Mouse (Mus musculus) thymus, postnatal 4 days (tissue): ENCODE results near the gene Crybb1.

Source experiments
- DNase-seq: peaks from one replicate; pipeline ENCODE4 v3.0.0; 2021

The Crybb1 gene

DNA sequence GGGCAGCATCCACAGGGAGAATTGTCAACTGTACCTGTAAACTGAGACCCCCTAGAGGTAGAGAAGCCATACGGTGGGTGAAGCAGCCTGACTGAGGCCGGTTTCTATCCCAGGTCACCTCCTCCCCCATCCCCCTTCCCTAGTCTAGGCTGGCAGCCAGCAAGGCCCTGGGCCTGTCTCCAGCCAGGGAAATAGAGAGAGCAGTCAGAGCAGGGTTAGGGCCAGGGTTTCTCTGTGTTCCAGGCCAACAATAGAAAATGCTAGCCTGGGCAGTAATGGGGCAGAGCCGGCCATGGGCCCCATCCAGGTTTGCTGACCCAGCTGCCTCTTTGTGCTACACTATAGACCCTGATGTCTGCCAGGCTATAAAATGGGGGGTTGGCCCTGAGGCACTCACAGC is at the start of gene Crybb1:
Gene Crybb1 (plus strand): TSS at position 390 of the 400 bp plus-strand sequence.
- DNase-seq = no peak

DNA sequence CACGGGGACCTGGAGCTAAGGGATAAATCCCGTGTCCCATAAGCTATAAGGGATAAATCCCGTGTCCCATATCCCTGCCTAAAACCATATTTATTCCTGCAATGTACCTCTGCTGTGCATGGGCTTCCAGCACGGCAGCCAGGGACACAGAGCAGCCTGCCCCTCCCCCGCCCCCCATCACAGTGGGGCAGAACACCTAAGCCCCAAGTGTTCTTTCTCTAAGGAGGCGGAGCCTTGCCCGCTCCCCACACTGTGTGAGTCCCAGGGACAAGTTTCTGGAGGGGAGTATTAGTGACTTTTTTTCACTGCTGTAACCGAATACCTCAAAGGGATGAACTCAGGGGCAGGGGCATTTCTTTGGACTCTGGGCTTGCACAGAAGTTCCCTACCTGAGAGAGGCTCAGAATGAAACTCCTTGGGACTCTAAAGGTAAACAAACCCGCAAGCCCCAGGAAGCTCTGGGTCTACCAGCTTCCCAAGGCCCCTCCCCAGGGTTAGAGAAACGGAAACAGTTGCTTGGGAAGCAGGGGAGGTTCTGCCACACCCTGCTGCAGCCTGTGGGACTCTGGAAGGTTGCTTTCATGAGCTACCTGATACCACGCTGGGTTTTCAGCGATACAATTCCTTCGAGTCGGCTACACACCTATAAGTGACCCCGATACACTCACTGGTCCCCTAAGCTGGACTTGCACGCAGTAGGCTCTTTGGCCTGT is 48.9 kb upstream of the Crybb1 start:
- no peak for DNase-seq

DNA sequence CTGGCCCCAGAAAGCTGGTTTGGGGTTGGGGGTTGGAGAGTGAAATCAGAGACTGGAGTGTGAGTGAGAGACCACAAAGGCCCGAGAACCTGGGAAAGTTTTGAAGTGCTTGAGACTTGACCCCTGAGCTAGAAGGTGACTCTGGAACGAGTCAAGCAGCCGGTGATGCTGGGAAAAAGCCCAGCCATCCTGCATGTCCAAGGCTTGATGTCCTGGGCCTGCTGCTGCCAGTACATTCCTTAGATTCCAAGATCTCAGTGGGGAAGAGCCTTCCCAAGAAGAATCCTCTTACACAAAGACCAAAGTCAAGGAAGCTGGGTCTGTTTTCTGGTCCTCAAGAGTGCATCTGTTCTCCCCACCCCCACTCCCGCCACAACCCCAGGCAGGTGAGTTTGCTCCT is 47.3 kb upstream of the Crybb1 start:
- no peak for DNase-seq

DNA sequence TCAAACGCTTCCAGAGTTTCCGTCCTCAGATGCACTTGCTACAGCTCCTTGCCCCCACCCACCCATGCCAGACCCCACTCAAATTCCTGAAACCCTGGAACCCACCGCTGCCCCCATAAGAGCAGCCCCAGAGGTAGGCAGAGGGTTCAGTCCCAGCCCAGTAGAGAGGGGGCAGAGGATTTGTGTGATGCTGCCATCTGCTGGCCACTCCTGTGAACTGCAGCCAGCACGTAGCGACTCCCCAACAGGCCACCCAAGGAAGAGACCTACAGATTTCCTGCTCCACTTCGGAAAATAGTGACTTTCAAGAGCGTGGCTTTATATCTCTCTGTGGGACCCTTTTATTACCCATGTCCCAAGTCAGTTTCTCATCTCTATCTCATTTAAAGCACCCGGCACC is 45.5 kb upstream of the Crybb1 start:
- peak; percentile 78 for DNase-seq

DNA sequence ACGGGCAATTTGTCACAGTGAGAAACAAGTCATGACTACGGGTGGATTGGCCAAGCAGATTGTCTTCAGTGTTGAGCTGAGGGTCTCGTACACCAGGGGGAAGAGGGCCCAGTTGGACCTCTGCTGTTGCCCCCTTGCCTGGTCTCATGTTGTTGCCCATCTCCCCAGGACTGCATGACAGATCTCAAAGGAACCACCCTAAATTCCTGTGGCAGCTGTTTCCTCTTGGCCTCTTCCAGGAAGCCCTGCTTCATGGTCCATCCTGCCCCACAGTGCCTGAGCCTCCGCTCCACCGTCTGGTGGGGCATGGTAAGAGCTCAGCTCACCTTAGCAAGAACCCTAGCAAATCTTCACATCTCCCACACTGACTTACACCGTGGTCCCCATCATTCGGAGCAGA is 43.7 kb upstream of the Crybb1 start:
- DNase-seq = no peak

DNA sequence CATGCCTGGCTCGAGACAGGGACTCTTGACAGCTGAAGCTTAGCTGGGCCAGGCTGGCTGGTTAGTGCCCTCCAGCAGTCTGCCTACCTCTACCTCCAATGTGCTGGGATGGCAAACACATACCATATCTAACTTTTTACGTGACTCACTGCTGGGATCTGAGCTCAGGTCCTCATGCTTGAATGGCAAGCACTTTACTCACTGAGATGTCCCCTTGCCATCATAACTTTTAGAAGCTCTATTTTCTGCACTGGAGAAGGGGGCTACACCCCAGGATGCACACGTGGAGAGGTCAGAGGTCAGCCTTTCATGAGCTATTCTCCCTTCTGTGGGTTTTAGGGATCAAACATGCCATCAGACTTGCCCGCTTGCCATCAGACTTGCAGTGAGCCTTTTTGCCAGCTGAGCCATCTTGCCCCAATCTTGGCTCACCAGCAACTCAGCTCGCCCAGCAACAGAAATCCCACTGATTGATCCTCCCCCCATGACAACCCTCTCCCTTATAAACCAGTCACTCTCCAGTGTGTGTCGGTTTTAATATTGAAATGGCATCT is 42.8 kb upstream of the Crybb1 start:
- no peak for DNase-seq

DNA sequence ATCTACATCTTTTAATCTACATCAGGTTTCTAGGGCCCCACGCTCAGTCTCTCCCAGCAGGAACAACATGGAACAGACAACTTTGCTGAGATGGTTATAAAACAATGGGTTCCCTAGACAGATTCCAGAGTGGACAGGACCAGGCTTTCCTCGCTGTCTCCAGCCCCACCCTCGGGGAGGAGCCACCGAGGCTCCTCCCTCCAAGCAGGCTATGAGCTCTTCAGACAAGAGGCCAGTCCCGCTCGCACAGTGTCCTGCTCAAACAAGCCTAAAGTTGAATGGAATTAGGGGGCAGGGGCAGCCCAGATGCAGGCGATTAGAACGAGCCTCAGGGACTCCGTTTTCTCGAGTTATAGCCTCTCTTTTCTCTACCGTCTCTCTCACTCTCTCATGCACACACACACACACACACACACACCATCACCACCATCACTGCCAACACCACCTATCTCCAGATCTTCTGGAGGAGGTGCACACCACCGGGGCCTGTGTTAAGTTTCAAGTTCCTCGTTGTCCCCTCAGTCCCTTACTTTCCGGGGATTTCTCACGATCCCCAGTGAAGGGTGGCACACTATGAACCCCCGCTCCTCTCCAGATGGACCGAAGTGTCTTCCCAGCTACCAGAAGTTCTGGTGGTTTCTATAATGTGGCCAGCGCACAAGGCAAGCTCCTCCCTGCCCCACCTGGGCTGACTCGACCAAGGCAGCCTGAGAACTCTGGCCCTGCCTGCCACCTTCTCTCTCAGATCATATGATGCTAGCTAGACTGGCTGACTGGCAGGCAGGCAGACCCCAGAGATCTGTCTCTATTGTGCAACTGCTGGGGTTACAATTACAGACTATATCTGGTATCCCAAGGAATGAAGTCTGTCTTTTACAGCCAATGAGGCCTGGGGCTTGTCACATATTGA is 42.0 kb upstream of the Crybb1 start:
- no peak for DNase-seq

DNA sequence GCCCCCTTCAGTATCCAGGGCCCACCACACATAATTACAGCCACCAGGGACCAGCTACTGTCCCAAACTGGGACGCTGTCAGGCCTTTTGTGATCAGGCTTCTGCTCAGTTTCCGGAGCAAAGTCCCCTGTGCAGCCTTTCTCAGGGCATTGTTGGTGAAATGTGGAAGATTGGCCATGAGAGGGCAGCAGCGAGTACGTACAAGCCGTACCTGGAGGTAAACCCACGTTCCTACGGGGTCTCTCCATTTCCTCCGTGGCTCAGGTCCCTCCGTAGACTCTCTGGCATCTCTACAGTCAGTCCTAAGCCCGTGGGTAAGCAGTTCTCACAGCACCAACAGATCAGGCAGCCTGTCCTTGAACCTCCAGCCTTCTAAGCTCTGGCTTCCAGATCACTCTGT is 41.2 kb upstream of the Crybb1 start:
- peak; percentile 91 for DNase-seq

DNA sequence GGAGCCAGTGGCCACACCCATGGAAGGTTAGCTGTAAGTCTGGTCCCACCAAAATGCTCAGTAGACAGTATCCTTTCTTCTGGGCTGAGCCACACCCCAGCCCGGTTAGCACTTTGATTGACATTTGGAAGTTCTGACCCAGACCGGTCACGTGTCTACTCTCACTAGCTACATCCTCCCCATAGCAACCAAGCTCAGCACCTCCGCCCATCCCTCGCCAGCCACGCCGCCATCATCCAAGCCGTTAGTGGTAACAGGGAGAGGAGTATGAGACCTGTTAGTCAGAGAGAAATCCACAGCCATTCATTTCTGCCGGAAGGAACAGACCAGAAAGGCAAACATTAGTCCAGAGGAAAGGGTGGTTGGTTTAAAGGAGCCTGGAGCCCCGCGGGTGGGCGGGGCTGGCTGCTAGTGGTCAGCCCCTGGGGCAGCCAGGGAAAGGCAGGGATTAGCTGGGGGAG is 40.3 kb upstream of the Crybb1 start:
- no peak for DNase-seq

DNA sequence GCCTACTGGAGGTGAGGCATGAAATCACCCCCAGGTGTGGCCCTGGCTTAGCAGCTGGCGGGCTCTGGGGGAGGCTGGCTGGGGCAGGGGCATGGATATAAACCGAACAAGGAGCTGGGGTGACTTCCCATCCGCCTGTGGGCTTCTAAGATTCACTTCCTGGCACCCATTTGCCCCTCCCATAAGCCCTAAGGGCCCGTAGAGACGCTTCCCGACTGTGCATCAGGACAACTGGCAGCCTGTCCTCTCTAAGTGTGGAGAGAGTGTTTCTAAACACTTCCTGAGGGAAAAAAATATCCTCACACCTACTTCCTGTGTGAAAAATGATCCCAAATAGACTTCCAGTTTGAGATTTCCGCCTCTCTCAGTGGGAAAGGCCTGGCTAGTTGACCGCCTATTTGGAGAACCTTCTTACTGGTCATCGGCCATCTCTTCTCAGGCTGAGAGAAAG is 39.8 kb upstream of the Crybb1 start:
- no peak for DNase-seq

DNA sequence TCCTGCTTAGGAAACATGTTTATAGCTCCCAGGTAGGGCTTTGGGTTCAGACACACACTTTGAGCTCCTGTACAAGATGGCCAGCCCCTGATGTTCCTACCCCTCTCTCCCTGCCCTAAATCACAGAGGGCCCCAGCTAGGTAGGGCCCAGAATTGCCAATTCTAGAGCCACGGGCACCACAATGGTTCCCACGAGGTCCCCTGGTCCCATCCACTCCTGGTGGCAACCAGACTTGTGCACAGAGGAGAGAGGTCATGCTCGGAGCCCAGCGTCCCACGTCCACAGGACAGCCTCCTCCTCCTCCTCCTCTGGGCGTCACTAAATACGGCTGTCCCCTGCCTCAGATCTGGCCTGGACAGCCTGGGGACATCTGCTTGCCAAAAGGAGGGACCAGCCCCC is 39.3 kb upstream of the Crybb1 start:
- no peak for DNase-seq

DNA sequence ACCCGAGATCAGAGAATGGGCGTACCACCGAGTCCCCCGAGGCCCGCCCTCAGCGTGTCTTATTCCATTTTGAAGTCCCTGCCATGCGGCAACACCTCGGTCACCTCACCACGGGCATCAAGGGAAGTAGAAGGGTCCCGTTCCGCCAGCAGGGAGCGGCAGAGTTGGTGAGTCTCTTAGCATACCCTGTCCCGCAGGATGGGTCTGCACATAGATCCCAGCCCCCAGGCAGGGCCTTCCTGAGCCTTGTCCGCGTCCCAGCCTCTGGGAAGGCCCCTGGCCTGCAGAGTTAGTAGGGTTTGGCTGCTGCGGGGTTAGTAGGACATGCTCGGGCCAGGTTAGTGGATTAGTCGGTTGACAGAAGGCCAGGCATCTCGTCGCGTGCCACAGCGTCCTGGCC is 38.6 kb upstream of the Crybb1 start:
- DNase-seq = no peak

DNA sequence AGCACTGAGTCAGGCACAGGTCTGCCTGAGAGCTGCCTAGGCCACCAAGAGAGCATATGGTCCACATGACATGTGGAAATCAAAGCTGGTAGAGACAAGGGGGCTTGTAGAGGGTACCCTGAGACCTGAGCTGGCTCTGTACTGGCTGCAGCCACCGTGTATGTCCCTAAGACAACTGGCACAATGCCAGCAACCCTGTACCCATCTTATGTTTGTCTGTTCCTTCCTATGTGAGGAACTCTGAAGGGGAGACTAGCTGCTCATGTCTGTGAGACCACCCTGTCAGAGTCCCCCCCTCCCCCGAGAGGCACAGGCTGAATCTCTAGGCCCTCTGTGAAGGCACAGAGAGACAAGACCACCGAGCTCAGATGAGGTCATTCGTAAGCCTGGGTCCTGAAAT is 36.9 kb upstream of the Crybb1 start:
- no peak for DNase-seq

DNA sequence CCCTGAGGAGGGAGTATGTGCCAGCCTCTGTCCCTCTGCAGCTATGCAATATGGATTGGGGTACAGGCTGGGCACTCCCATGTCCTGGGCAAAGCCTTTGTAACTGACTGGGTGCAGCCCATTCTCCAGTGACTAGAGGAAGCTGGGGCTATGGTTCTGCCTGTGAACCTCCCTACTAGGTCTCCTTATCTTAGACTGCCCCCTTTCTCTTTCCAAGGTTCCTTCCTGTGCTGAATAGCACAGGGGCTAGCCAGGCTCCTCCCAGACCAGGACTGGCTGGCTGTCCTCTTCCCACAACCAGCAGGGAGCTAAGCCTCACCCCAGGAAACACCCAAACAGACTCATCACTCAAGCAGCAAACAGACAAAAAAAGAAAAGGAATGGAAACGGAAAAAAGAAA is 36.2 kb upstream of the Crybb1 start:
- DNase-seq = no peak

DNA sequence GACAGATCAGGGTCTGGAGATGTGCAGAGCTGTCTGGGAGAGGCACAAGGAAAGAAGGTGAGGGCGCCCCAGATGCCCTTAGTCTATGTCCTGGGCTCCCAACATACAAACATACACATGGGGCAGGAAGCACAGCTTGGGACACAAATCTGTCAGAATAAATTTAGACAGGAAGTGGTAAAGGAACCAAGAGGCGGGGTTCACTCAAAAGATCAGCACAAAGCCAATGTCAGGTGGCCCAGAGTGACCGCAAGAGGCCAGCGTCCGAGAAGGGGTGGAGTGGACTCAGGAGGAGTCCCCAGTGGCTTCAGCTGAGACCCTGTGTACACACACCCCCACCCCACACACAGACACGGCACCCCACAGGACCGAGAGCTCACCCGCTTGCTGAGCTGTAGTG is 35.4 kb upstream of the Crybb1 start:
- no peak for DNase-seq

DNA sequence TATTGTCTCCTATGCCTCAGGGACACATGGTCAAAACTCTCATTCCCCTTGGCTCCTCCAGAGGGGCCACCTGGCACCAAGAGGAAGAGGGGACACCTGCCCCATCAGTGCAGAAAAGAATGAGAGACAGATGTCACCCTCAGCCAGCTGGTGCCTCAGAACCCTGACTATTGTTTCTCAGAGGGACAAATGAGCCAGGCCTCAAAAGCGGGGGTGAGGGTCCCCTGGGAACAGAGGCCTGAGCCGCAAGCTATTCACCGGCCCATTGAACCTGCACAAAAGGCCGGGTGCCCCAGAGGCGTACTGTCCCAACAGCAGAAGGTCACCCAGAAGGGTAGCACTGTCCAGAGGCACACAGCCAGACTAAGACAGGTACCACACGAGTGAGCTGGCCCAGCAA is 30.0 kb upstream of the Crybb1 start:
- no peak for DNase-seq

DNA sequence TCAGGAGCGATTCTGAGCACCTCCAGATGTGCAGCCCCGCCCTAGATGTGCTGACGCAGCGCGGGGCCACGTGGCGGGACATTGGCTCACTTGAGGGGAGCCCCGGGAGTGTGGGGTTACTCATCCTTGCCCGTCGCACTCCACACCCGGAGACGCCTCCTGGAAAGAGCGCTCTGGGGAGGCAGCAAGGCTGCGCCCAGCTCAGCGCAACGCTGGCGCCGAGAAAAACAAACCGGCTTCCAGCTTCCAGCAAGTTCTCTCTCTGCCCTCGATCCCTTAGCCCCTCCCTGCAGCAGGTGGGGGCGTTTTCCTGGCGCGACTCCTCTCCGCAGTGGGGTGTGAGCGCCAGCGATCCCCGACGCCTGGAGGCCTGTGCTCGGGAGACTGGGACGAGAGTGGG is 28.3 kb upstream of the Crybb1 start:
- no peak for DNase-seq

DNA sequence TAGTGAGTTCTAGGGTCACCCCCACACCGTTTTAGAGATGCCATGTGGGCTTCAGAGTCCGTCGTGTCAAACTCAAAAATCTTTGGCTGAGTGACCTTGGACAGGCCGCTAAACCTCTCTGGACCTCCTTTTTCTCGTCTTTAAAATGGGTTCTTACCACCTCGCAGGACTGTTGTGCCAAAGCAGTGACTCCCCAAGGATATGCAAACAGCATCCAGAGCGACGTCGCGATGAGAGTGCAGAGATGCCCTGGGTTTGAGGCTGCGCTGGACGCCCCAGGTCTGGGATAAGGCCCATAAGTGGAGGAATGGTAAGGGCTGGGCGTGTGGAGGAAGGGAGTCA is 27.7 kb upstream of the Crybb1 start:
- no peak for DNase-seq

DNA sequence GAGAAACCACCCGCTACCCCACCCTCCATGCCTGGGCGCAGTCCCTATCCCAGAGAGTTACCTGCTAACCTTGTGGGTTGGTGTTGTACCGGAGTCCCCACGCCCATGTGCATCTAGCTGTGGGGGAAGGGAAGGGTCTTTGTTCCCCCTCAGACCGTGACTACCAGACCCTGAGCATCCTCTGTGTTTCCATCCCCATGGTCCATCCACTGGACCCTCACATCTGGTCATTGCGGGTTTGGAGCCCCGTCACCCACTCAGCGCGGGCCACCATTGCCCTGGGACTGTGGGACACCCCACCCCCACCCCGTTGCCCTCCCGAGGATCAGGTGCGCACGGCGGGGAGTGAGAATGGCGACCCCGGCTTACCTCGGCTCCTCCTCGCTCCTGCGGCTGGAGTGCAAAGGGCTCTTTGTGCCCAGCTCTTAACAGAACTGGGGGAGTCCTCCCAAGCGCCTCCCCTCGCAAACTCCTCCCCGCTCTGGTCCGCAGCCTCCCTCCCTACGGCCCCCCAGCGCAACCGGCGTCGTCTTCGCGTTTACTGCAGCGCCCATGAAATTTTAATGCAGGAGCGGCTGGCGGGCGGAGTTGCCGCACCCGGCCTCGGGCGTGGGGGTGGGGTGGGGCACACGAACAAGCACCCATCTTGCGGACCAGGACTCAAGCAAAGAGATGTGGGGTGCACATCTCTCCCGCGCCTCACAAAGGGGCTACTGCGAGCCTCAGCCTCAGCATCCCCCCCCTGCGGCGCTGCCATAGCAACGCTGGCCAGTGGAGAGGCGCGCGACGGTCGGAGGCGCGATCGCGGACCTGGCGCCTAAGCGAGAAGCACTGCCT is 27.2 kb upstream of the Crybb1 start:
- no peak for DNase-seq

DNA sequence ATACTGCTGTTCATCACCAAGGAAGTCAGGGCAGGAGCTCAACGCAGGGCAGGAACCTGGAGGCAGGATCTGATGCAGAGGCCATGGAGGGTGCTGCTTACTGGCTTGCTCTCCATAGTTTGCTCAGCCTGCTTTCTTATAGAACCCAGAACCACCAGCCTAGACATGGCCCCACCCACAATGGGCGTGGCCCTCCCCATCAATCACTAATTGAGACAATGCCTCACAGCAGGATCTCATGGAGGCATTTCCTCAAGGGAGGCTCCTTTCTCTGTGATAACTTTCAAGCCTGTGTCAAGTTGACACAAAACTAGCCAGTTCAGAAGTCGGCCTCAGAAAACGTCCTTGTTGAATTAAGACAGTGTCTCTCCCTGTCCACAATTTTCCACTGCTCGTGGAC is 19.8 kb upstream of the Crybb1 start:
- no peak for DNase-seq

DNA sequence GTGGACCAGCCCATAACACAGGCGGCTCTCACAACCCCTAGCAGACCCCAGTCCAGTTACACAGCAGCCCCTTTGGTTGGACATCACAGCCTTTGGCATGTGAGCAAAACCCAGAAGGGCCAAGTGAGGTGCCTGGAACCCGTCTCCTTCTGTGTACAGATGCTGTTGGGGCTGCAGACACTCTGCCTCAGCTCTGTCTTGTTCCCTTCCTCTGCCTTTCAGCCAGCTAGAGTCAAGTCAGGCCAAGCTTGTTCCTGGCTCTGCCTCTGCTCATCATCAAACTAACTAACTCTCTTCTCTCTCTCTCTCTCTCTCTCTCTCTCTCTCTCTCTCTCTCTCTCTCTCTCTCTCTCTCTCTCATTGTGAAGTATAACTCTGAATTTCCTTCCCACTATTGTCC is 19.0 kb upstream of the Crybb1 start:
- DNase-seq = no peak

DNA sequence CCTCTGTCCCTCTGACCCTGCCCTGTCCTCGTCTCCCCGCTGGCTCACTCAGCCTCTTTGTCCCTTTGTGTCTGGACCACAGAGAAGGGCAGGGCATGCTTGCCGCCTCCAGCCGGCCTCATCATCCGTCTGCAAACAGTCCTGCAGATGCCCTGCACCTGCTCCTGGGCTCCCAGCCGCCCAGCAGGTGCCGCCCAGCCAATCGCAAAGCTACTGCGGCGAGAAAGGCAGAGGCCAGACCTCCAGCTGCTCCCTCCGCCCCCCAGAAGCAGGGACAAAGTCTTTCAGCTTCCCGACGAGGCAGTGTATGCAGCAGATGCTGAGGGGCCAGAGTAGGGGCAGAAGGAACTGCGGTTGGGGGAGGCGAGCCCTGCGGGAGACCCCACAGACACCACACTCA is 18.2 kb upstream of the Crybb1 start:
- DNase-seq = peak; percentile 73
